Mouse (Mus musculus) left cerebral cortex, adult 18-20 months (tissue): ENCODE data around the gene Slc16a11. TPM values are rescaled to one million over a fixed set of nuclear protein-coding genes. Genes with fewer than 3 reads are reported as not detected.

Experiments used
- DNase-seq, 2 experiments: peaks; one replicate each; pipeline ENCODE4 v3.0.0; 2021 to 2022; ENCODE audit warnings: low spot score in 2 of 2, mixed read lengths in 1 of 2
- microRNA-seq, 2 experiments: library from miRNA; unstranded; fragments of <30 nt; microRNA quantifications; one replicate each; pipeline ENCODE4 v1.2.0; 2021
- total RNA-seq, 2 experiments: library from RNA; stranded (reverse); gene quantifications; 2 replicates each; pipeline ENCODE4 v1.2.3; 2021

Slc16a11 gene
- total RNA-seq, 2 experiments from 2014 or later: 34.2 to 35.5 TPM

GRCm38 (mm10) chr11:70247136-70247845 is 34.7 kb downstream of the Slc16a11 start:
- peak; percentile 61 to 80 for DNase-seq

GRCm38 (mm10) chr11:70250150-70250549 is 37.6 kb downstream of the Slc16a11 start:
- DNase-seq: no peak

- no peak for DNase-seq
These were observed 39.3 kb downstream of the Slc16a11 start for GRCm38 (mm10) chr11:70251853-70252252.

GRCm38 (mm10) chr11:70254337-70254736 is 41.8 kb downstream of the Slc16a11 start:
- no peak for DNase-seq

GRCm38 (mm10) chr11:70254931-70255531 is 42.5 kb downstream of the Slc16a11 start, which contains the start of gene Alox12:
Alox12 (minus strand) TSS chr11:70255353.
- no peak for DNase-seq

GRCm38 (mm10) chr11:70259035-70259434 is 46.5 kb downstream of the Slc16a11 start:
- no peak for DNase-seq

GRCm38 (mm10) chr11:70265252-70265651 is 52.7 kb downstream of the Slc16a11 start:
- no peak for DNase-seq

GRCm38 (mm10) chr11:70265819-70266218 is 53.3 kb downstream of the Slc16a11 start:
- no peak for DNase-seq

Small RNA genes lying within 50 kb of the gene (microRNA-seq; reads per million reads assigned to microRNA genes)
- gene Mir195a: 6,355 to 6,504 reads per million in 2 experiments
- 0 reads per million in 2 experiments for gene Mir497
- gene Mir497b: 0 reads per million in 2 experiments

Other genes with a start within 250 kb of the Slc16a11 start
- not detected for gene Cldn7, start 248.0 kb upstream of the Slc16a11 start, total RNA-seq
- gene Ctdnep1, start 231.6 kb upstream of the Slc16a11 start, total RNA-seq: 100 to 1,000 TPM; 111 to 121 TPM
- 10 to 100 TPM; 78.8 to 87.3 TPM for gene Elp5, start 230.2 kb upstream of the Slc16a11 start, total RNA-seq
- 100 to 1,000 TPM; 231 to 236 TPM for gene Gabarap, start 221.6 kb upstream of the Slc16a11 start, total RNA-seq
- gene Phf23, start 217.0 kb upstream of the Slc16a11 start, total RNA-seq: 10 to 100 TPM; 52.6 to 53.8 TPM
- 10 to 100 TPM; 28.6 to 32.9 TPM for gene Dvl2, start 212.2 kb upstream of the Slc16a11 start, total RNA-seq
- 10 to 100 TPM; 55.6 to 57.9 TPM for gene Acadvl, start 197.3 kb upstream of the Slc16a11 start, total RNA-seq
- 100 to 1,000 TPM; 718 to 731 TPM for gene Dlg4, start 195.8 kb upstream of the Slc16a11 start, total RNA-seq
- gene Asgr1, start 158.7 kb upstream of the Slc16a11 start, total RNA-seq: 1 to 10 TPM; 2.2 to 3.8 TPM
- not detected for gene Asgr2, start 120.1 kb upstream of the Slc16a11 start, total RNA-seq
- 1 to 10 TPM; 1.0 TPM for gene Mgl2, start 82.4 kb upstream of the Slc16a11 start, total RNA-seq
- 1 to 10 TPM; 2.6 to 4.0 TPM for gene Clec10a, start 56.6 kb upstream of the Slc16a11 start, total RNA-seq
- gene Slc16a13, start 8.3 kb downstream of the Slc16a11 start, total RNA-seq: 1 to 10 TPM; 5.2 to 8.0 TPM
- 1 to 10 TPM; 1.2 to 3.2 TPM for gene Bcl6b, start 17.0 kb downstream of the Slc16a11 start, total RNA-seq
- 10 to 100 TPM; 44.6 to 47.2 TPM for gene 0610010K14Rik, start 25.2 kb downstream of the Slc16a11 start, total RNA-seq
- gene Gm21988, start 27.1 kb downstream of the Slc16a11 start, total RNA-seq: 1 to 10 TPM; 3.0 to 4.8 TPM
- 100 to 1,000 TPM; 269 to 280 TPM for gene Rnasek, start 27.1 kb downstream of the Slc16a11 start, total RNA-seq
- gene Alox12, start 42.6 kb downstream of the Slc16a11 start, total RNA-seq: under 1 TPM; 0.44 to 0.47 TPM
- under 1 TPM; 0.19 to 0.40 TPM for gene Alox12e, start 109.9 kb downstream of the Slc16a11 start, total RNA-seq
- gene Alox15, start 139.3 kb downstream of the Slc16a11 start, total RNA-seq: not detected
- 10 to 100 TPM; 33.1 to 34.6 TPM for gene Pelp1, start 197.3 kb downstream of the Slc16a11 start, total RNA-seq
- gene Arrb2, start 219.9 kb downstream of the Slc16a11 start, total RNA-seq: 10 to 100 TPM; 68.1 to 76.7 TPM
- gene Med11, start 239.2 kb downstream of the Slc16a11 start, total RNA-seq: 10 to 100 TPM; 13.9 to 15.4 TPM
- 1 to 10 TPM in 1 of 2 experiments, under 1 TPM in 1; 0.23 to 1.4 TPM for gene Zmynd15, start 246.7 kb downstream of the Slc16a11 start, total RNA-seq
- 1 to 10 TPM in 1 of 2 experiments, under 1 TPM in 1; 0.42 to 1.4 TPM for gene Cxcl16, start 247.2 kb downstream of the Slc16a11 start, total RNA-seq